Mouse (Mus musculus): Measurements from ENCODE around the gene Pin1rt1.
A peak's percentile ranks its signal among the peaks of the same experiment; 100 is the strongest.

Gene Pin1rt1

DNA sequence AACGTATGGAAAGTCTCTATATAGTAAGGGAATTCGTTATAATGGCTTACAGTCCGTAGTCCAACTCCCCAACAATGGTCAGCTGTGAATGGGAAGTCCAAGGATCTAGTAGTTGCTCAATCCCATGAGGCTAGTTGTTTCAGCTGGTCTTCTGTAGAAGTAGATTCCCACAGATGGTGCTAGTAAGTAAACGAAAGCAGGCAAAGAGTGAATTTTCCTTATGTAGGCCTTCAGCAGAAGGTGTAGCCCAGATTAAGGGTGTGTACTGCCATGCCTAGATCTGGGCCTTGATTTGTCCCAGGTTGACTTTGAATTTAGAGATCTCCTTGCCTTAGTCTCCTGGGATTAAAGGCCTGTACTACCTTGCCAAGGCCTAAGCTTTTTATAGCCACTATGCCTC, at the start of gene Pin1rt1:
Gene Pin1rt1 (minus strand): TSS at position 101 of the 400 bp plus-strand sequence.
- no peak for DNase-seq

DNA sequence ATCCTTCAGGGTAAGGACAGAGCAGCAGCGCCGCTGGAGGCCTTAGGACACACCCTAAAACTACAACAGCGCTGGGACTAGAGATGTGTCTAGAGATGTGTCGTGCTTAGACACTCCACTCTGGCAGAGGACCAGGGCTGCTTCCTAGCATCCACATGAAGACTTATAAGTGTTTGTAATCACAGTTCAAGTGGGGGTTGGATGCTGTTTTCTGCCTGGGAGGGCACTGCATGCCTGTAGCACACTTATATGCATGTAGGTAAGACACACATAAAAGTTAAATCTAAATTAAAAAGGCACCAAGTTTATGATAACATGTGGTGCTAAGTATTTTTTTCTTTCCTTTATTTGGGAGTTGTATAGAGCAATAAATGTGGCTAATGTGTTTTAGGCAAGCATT, 47.8 kb upstream of the Pin1rt1 start:
- DNase-seq: no peak

DNA sequence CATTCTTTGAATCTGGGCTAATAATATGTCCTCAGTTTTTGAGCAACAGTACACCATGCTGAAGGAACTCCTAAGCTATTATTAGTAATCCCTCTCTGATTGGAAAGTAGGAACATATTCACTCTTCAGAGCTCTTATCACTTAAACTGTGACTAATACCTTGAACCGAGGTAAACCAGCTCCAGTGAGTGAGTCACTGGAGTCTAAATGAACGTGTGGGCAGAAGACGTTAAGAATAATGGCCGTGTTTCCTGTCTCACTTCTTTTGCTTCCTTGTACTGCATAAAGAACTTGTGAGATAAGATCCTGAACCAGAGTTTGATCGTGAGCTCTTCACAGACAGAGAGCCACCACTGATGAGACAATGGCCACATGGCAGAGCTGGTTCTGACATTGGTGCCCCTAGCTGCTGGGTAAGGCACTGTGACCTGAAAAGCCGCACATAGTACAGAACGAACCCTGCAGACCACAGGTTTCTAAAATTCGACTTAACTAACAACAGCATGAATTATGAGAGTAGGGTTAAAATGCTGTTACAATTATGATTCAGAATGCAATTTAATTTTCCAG, 47.0 kb upstream of the Pin1rt1 start:
- no peak for DNase-seq

DNA sequence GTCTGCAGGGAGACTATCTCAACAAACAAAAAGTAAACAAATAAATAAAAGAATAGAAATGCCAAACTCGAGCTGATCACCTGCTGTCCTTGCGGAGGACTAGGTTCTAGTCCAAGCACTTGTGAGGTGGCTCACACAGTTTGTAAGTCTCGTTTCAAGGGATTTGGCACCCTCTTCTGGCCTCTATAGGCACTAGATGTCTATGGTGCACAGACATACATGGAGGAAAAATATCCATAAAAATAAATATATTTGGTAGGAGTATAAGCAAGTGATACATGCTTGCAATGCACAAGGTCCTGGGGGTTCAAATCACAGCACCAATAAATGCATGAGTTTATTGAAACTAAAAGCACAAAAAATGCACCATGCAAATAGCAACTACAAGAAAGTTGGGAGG, 34.4 kb upstream of the Pin1rt1 start:
- no peak for DNase-seq

DNA sequence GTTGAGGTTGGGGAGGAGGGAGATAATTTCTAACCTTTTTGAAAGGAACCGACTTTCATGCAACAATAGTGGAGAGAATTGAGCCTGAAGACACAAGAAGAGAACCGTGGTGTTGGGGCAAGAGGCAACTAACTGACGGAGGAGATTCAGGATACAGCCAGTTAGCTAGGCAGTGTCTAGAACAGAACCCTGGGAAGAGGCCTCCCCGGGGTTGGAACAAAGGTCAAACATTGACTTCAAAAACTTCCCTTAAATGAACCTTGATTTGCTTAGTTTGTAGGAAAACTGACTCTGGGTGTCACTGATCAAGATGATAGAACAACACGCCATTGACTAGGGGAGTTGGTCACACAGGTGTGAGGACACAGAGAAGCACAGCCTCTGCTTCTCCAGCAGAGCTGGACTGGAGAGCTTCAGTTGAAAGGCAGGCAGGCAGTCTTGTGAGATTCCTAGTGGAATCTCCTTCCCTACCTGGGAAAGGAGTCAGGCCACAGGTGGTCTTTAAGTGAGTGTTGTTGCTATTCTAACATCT, 32.5 kb upstream of the Pin1rt1 start:
- DNase-seq: no peak

GRCm38 (mm10) chr2:104746251-104746650, 30.1 kb upstream of the Pin1rt1 start:
- DNase-seq: no peak

GRCm38 (mm10) chr2:104743971-104744370, 27.8 kb upstream of the Pin1rt1 start:
- no peak for DNase-seq

DNA sequence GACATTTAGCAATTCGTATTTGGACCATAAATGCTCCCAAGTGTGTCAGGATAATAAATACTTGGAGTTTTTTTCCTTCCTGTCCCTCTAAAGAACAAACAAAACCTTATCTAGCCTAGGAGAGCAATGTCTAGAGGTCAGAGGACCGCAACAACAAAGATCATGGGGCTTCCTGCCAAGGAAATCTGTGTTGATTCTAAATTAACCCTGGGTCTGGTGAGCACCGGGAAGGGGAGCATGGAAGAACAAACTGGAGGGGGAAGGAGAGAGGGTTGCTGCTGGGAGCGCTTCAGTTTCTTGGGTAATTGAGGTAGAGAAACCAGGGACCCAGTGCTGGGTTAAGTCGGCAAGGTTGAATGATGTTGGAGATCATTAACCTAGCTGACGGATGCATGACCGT, 27.0 kb upstream of the Pin1rt1 start:
- DNase-seq: peak; percentile 5

DNA sequence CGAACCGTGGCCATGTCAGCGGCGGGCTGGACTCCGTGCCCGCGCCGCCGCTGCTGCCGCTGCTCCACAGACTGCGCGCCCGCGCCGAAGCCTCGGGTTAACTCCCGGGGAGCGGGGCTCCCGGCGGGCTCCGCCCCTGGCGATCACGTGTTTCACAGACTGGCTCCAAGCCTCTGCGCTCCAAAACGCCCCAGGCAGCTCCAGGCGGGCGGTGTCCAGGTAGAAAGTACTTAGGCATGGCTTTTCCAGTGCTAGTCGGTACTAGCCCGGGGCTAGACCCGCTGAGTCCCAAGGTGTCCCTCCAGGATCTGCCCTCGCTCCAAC, 26.5 kb upstream of the Pin1rt1 start, which contains the start of gene Depdc7:
Gene Depdc7 (minus strand): TSS at position 138 of the 324 bp plus-strand sequence.
- DNase-seq: peak; percentile 75

- no peak for DNase-seq
Measured at GRCm38 (mm10) chr2:104741896-104742740, 25.9 kb upstream of the Pin1rt1 start.

- DNase-seq: no peak
Measured at GRCm38 (mm10) chr2:104741015-104741758, 25.0 kb upstream of the Pin1rt1 start.

GRCm38 (mm10) chr2:104740248-104740949, 24.2 kb upstream of the Pin1rt1 start:
- DNase-seq: no peak

DNA sequence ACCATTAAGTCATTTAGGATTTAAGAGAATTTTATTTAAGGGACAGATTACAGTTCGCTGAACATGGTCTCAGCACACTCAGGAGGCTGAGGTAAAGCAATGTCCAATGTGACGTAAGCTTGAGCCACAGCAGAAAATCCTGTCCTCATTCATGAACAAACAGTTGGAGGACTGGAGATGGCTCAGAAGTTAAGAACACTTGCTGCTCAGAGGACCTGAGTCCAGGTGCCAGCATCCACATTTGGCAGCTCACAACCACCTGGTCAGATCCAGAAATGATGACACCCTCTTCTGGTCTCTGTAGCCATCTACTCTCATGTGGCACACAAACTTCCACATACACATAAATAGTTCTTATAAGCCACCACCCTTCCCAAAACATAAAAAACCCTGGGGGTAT, 23.5 kb upstream of the Pin1rt1 start:
- DNase-seq: no peak

- DNase-seq: no peak
Measured at GRCm38 (mm10) chr2:104736241-104736640, 20.1 kb upstream of the Pin1rt1 start.

DNA sequence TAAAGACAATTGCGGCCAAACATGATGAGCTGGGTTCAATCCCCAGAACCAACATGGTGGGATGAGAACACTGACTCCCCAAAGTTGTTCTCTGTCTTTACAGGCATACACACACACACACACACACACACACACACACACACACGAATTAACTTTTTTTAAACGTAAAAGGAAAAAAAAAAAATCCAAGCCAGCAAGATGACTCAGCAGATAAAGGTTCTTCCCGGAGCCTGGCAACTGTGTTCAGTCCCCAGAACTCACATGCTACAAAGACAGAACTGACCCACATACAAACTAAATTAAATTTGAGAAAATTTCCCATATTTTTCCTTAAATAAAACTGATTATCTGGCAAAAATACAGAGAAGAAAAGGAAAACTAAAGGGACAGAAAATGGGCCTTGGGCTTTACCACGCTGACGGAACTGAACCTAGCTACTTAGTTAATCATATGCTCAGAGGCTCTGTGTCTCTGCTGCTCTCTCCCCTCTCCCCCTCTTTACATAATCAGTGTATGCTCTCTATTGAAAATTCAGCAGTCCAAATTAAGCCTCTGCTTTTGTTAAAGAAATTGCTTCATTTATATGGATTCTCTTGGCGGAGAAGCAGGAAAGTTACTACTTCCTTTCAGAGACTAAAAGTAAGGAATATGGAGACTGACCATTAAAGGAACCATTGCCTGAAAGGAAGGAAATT, 16.5 kb upstream of the Pin1rt1 start:
- no peak for DNase-seq

GRCm38 (mm10) chr2:104732033-104732444, 15.9 kb upstream of the Pin1rt1 start:
- DNase-seq: no peak

DNA sequence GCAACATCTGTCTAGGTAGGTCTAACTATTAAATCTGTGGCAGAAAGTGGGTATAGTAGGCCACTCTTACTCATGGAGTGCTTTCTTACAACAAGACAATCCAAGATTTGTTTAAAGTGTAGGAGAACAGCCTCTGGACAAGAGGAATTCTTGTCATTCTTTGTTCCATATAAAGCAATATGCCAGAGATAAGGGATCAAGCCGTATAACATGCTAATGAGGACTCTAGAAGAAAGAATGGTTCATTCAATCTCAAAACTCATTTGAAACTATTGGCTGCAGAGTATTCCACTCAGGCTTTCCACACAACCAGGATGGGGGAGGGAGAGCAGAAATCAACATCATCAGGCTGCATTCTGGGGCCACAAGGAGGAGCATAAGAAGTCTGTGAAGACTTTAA, 11.2 kb upstream of the Pin1rt1 start:
- no peak for DNase-seq

GRCm38 (mm10) chr2:104722021-104722420, 5.8 kb upstream of the Pin1rt1 start:
- DNase-seq: no peak

DNA sequence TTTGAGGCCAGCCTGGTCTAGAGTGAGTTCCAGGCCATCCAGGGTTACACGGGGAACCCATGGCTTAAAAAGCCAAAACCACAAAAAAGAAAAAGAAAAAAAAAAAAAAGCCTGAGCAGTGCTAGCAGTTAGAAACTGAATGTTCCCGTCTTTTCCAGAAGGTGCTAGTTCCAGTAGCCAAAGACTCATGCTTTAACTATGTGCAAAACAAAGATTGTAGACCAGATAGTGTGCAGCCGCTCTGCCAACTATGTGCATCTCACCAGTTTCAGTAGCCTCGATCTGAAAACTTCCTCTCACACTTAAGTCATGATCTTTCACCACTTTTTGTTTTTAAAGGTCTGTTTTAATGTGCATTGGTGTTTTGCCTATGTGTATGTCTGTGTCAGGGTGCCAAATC, 1.6 kb upstream of the Pin1rt1 start:
- DNase-seq: no peak

GRCm38 (mm10) chr2:104717231-104717735, 1.1 kb upstream of the Pin1rt1 start:
- no peak for DNase-seq

DNA sequence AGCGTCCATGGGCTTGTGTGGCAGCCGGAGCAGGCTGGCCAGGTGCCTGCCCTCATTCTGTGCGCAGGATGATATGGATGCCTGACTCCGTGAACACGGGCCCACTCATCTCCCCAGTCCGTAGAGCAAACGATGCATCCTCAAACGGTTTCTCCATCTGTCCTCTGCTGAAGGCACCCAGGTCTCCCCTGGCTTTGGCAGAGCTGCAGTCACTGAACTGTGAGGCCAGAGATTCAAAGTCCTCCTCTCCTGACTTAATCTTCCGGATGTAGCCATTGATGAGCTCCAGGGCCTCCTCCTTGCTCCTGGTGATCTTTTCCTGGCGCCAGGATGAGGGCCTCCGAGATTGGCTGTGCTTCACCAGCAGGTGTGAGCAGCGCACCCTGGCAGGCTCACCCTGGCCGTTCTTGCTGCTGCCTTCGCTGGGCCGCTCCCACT, 1.9 kb downstream of the Pin1rt1 start:
- DNase-seq: peak; percentile 67

GRCm38 (mm10) chr2:104712486-104712809, 3.7 kb downstream of the Pin1rt1 start:
- DNase-seq: no peak
